Mouse (Mus musculus): ENCODE data around the gene Omd. TPM values are rescaled to one million over a fixed set of nuclear protein-coding genes. Genes with fewer than 3 reads are reported as not detected.
A peak's percentile ranks its signal among the peaks of the same experiment; 100 is the strongest.
"Not testable (repeated sequence)": the region's sequence is repeated elsewhere in the genome, so short reads cannot be mapped to it uniquely, and the experiment has no call there.

The Omd gene
- total RNA-seq (2015; ENCODE audit: low replicate concordance), result not detected in 2 replicates
- total RNA-seq (2017; ENCODE audit: low replicate concordance), result 0.51 TPM in 1 of 2 replicates, not detected in the other

GRCm38 (mm10) chr13:49581541-49582530 is at the start of gene Omd:
Gene Omd, plus strand, starts transcription at chr13:49582462.
- no peak for ATAC-seq (replicated peaks; ENCODE audit: low FRiP score, poor library complexity, severe bottlenecking)

- ATAC-seq (replicated peaks; ENCODE audit: low FRiP score, poor library complexity, severe bottlenecking), result no peak
Observed at GRCm38 (mm10) chr13:49536946-49537345, 45.3 kb upstream of the Omd start.

- no peak for ATAC-seq (replicated peaks; ENCODE audit: low FRiP score, poor library complexity, severe bottlenecking)
Observed at GRCm38 (mm10) chr13:49538693-49539092, 43.6 kb upstream of the Omd start.

- ATAC-seq (replicated peaks; ENCODE audit: low FRiP score, poor library complexity, severe bottlenecking), result no peak
Observed at GRCm38 (mm10) chr13:49544279-49544678, 38.0 kb upstream of the Omd start, which contains the start of gene Aspn. Gene Aspn, plus strand, starts transcription at chr13:49544443.

GRCm38 (mm10) chr13:49545646-49546045 is 36.6 kb upstream of the Omd start:
- no peak for ATAC-seq (replicated peaks; ENCODE audit: low FRiP score, poor library complexity, severe bottlenecking)

- no peak for ATAC-seq (replicated peaks; ENCODE audit: low FRiP score, poor library complexity, severe bottlenecking)
Observed at GRCm38 (mm10) chr13:49546517-49546916, 35.7 kb upstream of the Omd start.

- no peak for ATAC-seq (replicated peaks; ENCODE audit: low FRiP score, poor library complexity, severe bottlenecking)
Observed at GRCm38 (mm10) chr13:49547563-49548150, 34.6 kb upstream of the Omd start.

- no peak for ATAC-seq (replicated peaks; ENCODE audit: low FRiP score, poor library complexity, severe bottlenecking)
Observed at GRCm38 (mm10) chr13:49549616-49550015, 32.6 kb upstream of the Omd start.

- ATAC-seq (replicated peaks; ENCODE audit: low FRiP score, poor library complexity, severe bottlenecking), result no peak
Observed at GRCm38 (mm10) chr13:49554519-49554918, 27.7 kb upstream of the Omd start.

- ATAC-seq (replicated peaks; ENCODE audit: low FRiP score, poor library complexity, severe bottlenecking), result no peak
Observed at GRCm38 (mm10) chr13:49556203-49556602, 26.1 kb upstream of the Omd start.

- no peak for ATAC-seq (replicated peaks; ENCODE audit: low FRiP score, poor library complexity, severe bottlenecking)
Observed at GRCm38 (mm10) chr13:49556924-49557323, 25.3 kb upstream of the Omd start.

- ATAC-seq (replicated peaks; ENCODE audit: low FRiP score, poor library complexity, severe bottlenecking), result no peak
Observed at GRCm38 (mm10) chr13:49559185-49559584, 23.1 kb upstream of the Omd start.

- ATAC-seq (replicated peaks; ENCODE audit: low FRiP score, poor library complexity, severe bottlenecking), result no peak
Observed at GRCm38 (mm10) chr13:49560886-49561285, 21.4 kb upstream of the Omd start.

- no peak for ATAC-seq (replicated peaks; ENCODE audit: low FRiP score, poor library complexity, severe bottlenecking)
Observed at GRCm38 (mm10) chr13:49564347-49564746, 17.9 kb upstream of the Omd start.

GRCm38 (mm10) chr13:49570371-49570770 is 11.9 kb upstream of the Omd start:
- peak; percentile 57; the same call in 1 of the 2 replicates for ATAC-seq (replicated peaks; ENCODE audit: low FRiP score, poor library complexity, severe bottlenecking)

- ATAC-seq (replicated peaks; ENCODE audit: low FRiP score, poor library complexity, severe bottlenecking), result peak; percentile 63
Observed at GRCm38 (mm10) chr13:49571418-49571817, 10.8 kb upstream of the Omd start.

- no peak for ATAC-seq (replicated peaks; ENCODE audit: low FRiP score, poor library complexity, severe bottlenecking)
Observed at GRCm38 (mm10) chr13:49583859-49584258, 1.6 kb downstream of the Omd start.

GRCm38 (mm10) chr13:49584307-49585005 is 2.2 kb downstream of the Omd start:
- ATAC-seq (replicated peaks; ENCODE audit: low FRiP score, poor library complexity, severe bottlenecking), result no peak

- no peak for ATAC-seq (replicated peaks; ENCODE audit: low FRiP score, poor library complexity, severe bottlenecking)
Observed at GRCm38 (mm10) chr13:49586062-49586461, 3.8 kb downstream of the Omd start.

GRCm38 (mm10) chr13:49602541-49602940 is 20.3 kb downstream of the Omd start:
- ATAC-seq (replicated peaks; ENCODE audit: low FRiP score, poor library complexity, severe bottlenecking), result not testable (repeated sequence)

All from erythroid progenitor cell, adult 5-6 weeks (primary cell).